Mouse (Mus musculus): Measurements from ENCODE around the gene Ube2g2. TPM values are rescaled to one million over a fixed set of nuclear protein-coding genes. Genes with fewer than 3 reads are reported as not detected.

Ube2g2 gene
- polyA plus RNA-seq, 1 experiment from 2014 or later: 36.4 TPM

GRCm38 (mm10) chr10:77605368-77605767 lies 16.7 kb upstream of the Ube2g2 start:
- peak overlapping the region; percentile 98 for H3K27ac ChIP-seq (ENCODE audit: low read depth, low read length)
- peak; percentile 82 for TF ChIP-seq CTCF (IDR thresholded peaks at IDR 0.05; ENCODE audit: low read depth)
- peak overlapping the region; percentile 70 for H3K4me2 ChIP-seq (replicated peaks; ENCODE audit: low read depth)
- 0 out of 2 replicates have a peak, but pooled peaks have one; percentile 24 for ATAC-seq
- 23% methylated on average over 1 of the region's 1 CpGs for WGBS
- peaks cover 8% of the 10 kb centered on the region for H3K36me3 ChIP-seq (ENCODE audit: control insufficient read depth, insufficient read depth)
- H3K4me1 ChIP-seq (replicated peaks; ENCODE audit: control insufficient read depth, insufficient read depth, low read length): no peaks in the 10 kb centered on the region
- H3K9ac ChIP-seq (ENCODE audit: low read depth, low read length): peak overlapping the region; percentile 82
- no peaks in the 10 kb centered on the region for H3K9me3 ChIP-seq (ENCODE audit: control insufficient read depth)
- H3K27me3 ChIP-seq (replicated peaks; ENCODE audit: control insufficient read depth, insufficient read depth, low read length): no peaks in the 10 kb centered on the region
- H3K4me3 ChIP-seq (ENCODE audit: low read depth, low read length): peak overlapping the region; percentile 69; the same call in 1 of the 2 replicates

- Histone ChIP-seq H3K9me3 (ENCODE audit: control insufficient read depth) (no peaks in the 10 kb centered on the region), H3K27ac (ENCODE audit: low read depth, low read length) (peak within 1 kb of the TSS; percentile 98), H3K27me3 (replicated peaks; ENCODE audit: control insufficient read depth, insufficient read depth, low read length) (no peaks in the 10 kb centered on the region), H3K4me2 (replicated peaks; ENCODE audit: low read depth) (peak within 1 kb of the TSS; percentile 70), H3K36me3 (ENCODE audit: control insufficient read depth, insufficient read depth) (peaks cover 16% of the 10 kb centered on the region), H3K9ac (ENCODE audit: low read depth, low read length) (peak within 1 kb of the TSS; percentile 82), H3K4me3 (ENCODE audit: low read depth, low read length) (peak within 1 kb of the TSS; percentile 69), H3K4me1 (replicated peaks; ENCODE audit: control insufficient read depth, insufficient read depth, low read length) (no peaks in the 10 kb centered on the region)
- TF ChIP-seq CTCF (IDR thresholded peaks at IDR 0.05; ENCODE audit: low read depth): peak; percentile 35; the same call in 1 of the 2 replicates
- peak; percentile 84 for ATAC-seq
- under 1% methylated on average over 116 of the region's 119 CpGs for WGBS
These were observed 15.9 kb upstream of the Ube2g2 start, which contains the start of the genes Sumo3 and Gm49325 for GRCm38 (mm10) chr10:77605908-77606826. TSS of gene Sumo3 (plus strand) at chr10:77606097. TSS of gene Gm49325 (plus strand) at chr10:77606197.

GRCm38 (mm10) chr10:77606855-77607254 lies 15.2 kb upstream of the Ube2g2 start:
- Histone ChIP-seq H3K27me3 (replicated peaks; ENCODE audit: control insufficient read depth, insufficient read depth, low read length) (no peaks in the 10 kb centered on the region), H3K4me3 (ENCODE audit: low read depth, low read length) (peak overlapping the region; percentile 69), H3K4me1 (replicated peaks; ENCODE audit: control insufficient read depth, insufficient read depth, low read length) (no peaks in the 10 kb centered on the region), H3K9ac (ENCODE audit: low read depth, low read length) (peak overlapping the region; percentile 82), H3K9me3 (ENCODE audit: control insufficient read depth) (no peaks in the 10 kb centered on the region), H3K4me2 (replicated peaks; ENCODE audit: low read depth) (peak overlapping the region; percentile 70), H3K36me3 (ENCODE audit: control insufficient read depth, insufficient read depth) (peaks cover 23% of the 10 kb centered on the region), H3K27ac (ENCODE audit: low read depth, low read length) (peak overlapping the region; percentile 98)
- no peak for TF ChIP-seq CTCF (IDR thresholded peaks at IDR 0.05; ENCODE audit: low read depth)
- 15% methylated on average over 7 of the region's 7 CpGs for WGBS
- ATAC-seq: peak; percentile 3; the same call in 1 of the 2 replicates

GRCm38 (mm10) chr10:77607441-77607840 lies 14.6 kb upstream of the Ube2g2 start:
- H3K4me2 ChIP-seq (replicated peaks; ENCODE audit: low read depth): peak overlapping the region; percentile 70
- H3K9me3 ChIP-seq (ENCODE audit: control insufficient read depth): no peaks in the 10 kb centered on the region
- peaks cover 25% of the 10 kb centered on the region for H3K36me3 ChIP-seq (ENCODE audit: control insufficient read depth, insufficient read depth)
- H3K27ac ChIP-seq (ENCODE audit: low read depth, low read length): peak overlapping the region; percentile 98; the same call in 1 of the 2 replicates
- no peak for ATAC-seq
- H3K9ac ChIP-seq (ENCODE audit: low read depth, low read length): peak overlapping the region; percentile 82; the same call in 1 of the 2 replicates
- no peaks in the 10 kb centered on the region for H3K27me3 ChIP-seq (replicated peaks; ENCODE audit: control insufficient read depth, insufficient read depth, low read length)
- TF ChIP-seq CTCF (IDR thresholded peaks at IDR 0.05; ENCODE audit: low read depth): no peak
- no peaks in the 10 kb centered on the region for H3K4me1 ChIP-seq (replicated peaks; ENCODE audit: control insufficient read depth, insufficient read depth, low read length)
- WGBS: 49% methylated on average over 5 of the region's 5 CpGs
- peak overlapping the region; percentile 69 for H3K4me3 ChIP-seq (ENCODE audit: low read depth, low read length)

- Histone ChIP-seq H3K36me3 (ENCODE audit: control insufficient read depth, insufficient read depth) (peaks cover 25% of the 10 kb centered on the region), H3K4me3 (ENCODE audit: low read depth, low read length) (no peak overlapping the region), H3K4me1 (replicated peaks; ENCODE audit: control insufficient read depth, insufficient read depth, low read length) (no peaks in the 10 kb centered on the region), H3K4me2 (replicated peaks; ENCODE audit: low read depth) (no peak overlapping the region), H3K9ac (ENCODE audit: low read depth, low read length) (no peak overlapping the region), H3K27me3 (replicated peaks; ENCODE audit: control insufficient read depth, insufficient read depth, low read length) (no peaks in the 10 kb centered on the region), H3K9me3 (ENCODE audit: control insufficient read depth) (no peaks in the 10 kb centered on the region), H3K27ac (ENCODE audit: low read depth, low read length) (no peak overlapping the region)
- no peak for ATAC-seq
- no peak for TF ChIP-seq CTCF (IDR thresholded peaks at IDR 0.05; ENCODE audit: low read depth)
- 90% methylated on average over 8 of the region's 8 CpGs for WGBS
These were observed 13.5 kb upstream of the Ube2g2 start for GRCm38 (mm10) chr10:77608589-77608988.

- Histone ChIP-seq H3K36me3 (ENCODE audit: control insufficient read depth, insufficient read depth) (peaks cover 32% of the 10 kb centered on the region), H3K9me3 (ENCODE audit: control insufficient read depth) (no peaks in the 10 kb centered on the region), H3K27ac (ENCODE audit: low read depth, low read length) (no peak overlapping the region), H3K4me3 (ENCODE audit: low read depth, low read length) (no peak overlapping the region), H3K9ac (ENCODE audit: low read depth, low read length) (no peak overlapping the region), H3K4me2 (replicated peaks; ENCODE audit: low read depth) (no peak overlapping the region), H3K27me3 (replicated peaks; ENCODE audit: control insufficient read depth, insufficient read depth, low read length) (no peaks in the 10 kb centered on the region), H3K4me1 (replicated peaks; ENCODE audit: control insufficient read depth, insufficient read depth, low read length) (no peaks in the 10 kb centered on the region)
- 83% methylated on average over 8 of the region's 8 CpGs for WGBS
- no peak for ATAC-seq
- TF ChIP-seq CTCF (IDR thresholded peaks at IDR 0.05; ENCODE audit: low read depth): no peak
These were observed 11.7 kb upstream of the Ube2g2 start for GRCm38 (mm10) chr10:77610221-77610961.

All from intestine, postnatal 0 days (tissue).